Mouse (Mus musculus) Patski (cell line): ENCODE measurements at regions not wholly inside any gene's neighbourhood (a gene's known extent, or its start where the extent isn't known, plus 50 kb on each side); places are given as distances from the start of the nearest gene placed in this dataset.
A peak's percentile ranks its signal among the peaks of the same experiment; 100 is the strongest.

Source experiments
- ATAC-seq: fragments of 100-300 bp; one replicate; pipeline ENCODE4 v1.8.0; 2021
- CTCF ChIA-PET: fragments of 350-600 bp; sonication (Branson Sonifier 250); formaldehyde crosslinking; loops from one replicate; lab custom pipeline; 2022; ENCODE audit warnings: inconsistent platforms; lab: Charles Lee
- POLR2A ChIA-PET: fragments of 350-600 bp; sonication (Branson Sonifier 250); formaldehyde crosslinking; loops from one replicate; lab custom pipeline; 2022; ENCODE audit warnings: antibody characterized with exemption, inconsistent platforms; lab: Charles Lee
- DNase-seq: peaks from one replicate; pipeline ENCODE4 v3.0.0-alpha.2; 2011; ENCODE audit warnings: low read depth, low spot score
- H3K27me3 ChIP-seq: fragments of 371-371 bp; one replicate; pipeline ENCODE4 v1.5.1; 2021
- CTCF ChIP-seq: fragments of 100-300 bp; IDR thresholded peaks from one replicate; pipeline ENCODE4 v1.5.1; 2021
- in situ Hi-C: fragments of 300-500 bp; cut with MboI; formaldehyde crosslinking; loops from 3 replicates; pipeline ENCODE4 v1.11.1; 2018; ENCODE audit warnings: low pct_unique_long_range_greater_than_20kb, mixed read lengths

GRCm38 (mm10) chr12:71481371-71481770 is 171.7 kb downstream of the Dact1 start:
- ChIA-PET POLR2A (no interaction called here), CTCF (no interaction called here)
- DNase-seq (no peak), ATAC-seq (no peak)
- in situ Hi-C loops, result no loop called here
- TF ChIP-seq CTCF, result no peak
- H3K27me3 ChIP-seq, result no peaks in the 10 kb centered on the region

GRCm38 (mm10) chr12:71481899-71482593 is 172.4 kb downstream of the Dact1 start:
- DNase-seq (no peak), ATAC-seq (no peak)
- H3K27me3 ChIP-seq, result no peaks in the 10 kb centered on the region
- ChIA-PET POLR2A (no interaction called here), CTCF (interaction anchor here (0.9 kb wide), 1 partner anchor 9 kb away, joined by 3 read pairs; no protein-coding TSS in a partner anchor)
- TF ChIP-seq CTCF, result no peak
- in situ Hi-C loops, result no loop called here

- H3K27me3 ChIP-seq, result no peaks in the 10 kb centered on the region
- DNase-seq, result no peak
- POLR2A ChIA-PET, result no interaction called here
- in situ Hi-C loops, result no loop called here
- ATAC-seq, result no peak
- CTCF ChIA-PET, result interaction anchor here (0.9 kb wide), 1 partner anchor 9 kb away, joined by 3 read pairs; no protein-coding TSS in a partner anchor
- no peak for TF ChIP-seq CTCF
Observed at GRCm38 (mm10) chr12:71482619-71483018, 172.9 kb downstream of the Dact1 start.

GRCm38 (mm10) chr12:71483536-71484165 is 174.0 kb downstream of the Dact1 start:
- no peaks in the 10 kb centered on the region for H3K27me3 ChIP-seq
- ATAC-seq (no peak), DNase-seq (no peak)
- ChIA-PET POLR2A (no interaction called here), CTCF (no interaction called here)
- in situ Hi-C loops, result no loop called here
- TF ChIP-seq CTCF, result no peak

- TF ChIP-seq CTCF, result no peak
- ChIA-PET CTCF (no interaction called here), POLR2A (no interaction called here)
- no peaks in the 10 kb centered on the region for H3K27me3 ChIP-seq
- ATAC-seq, result no peak
- in situ Hi-C loops, result no loop called here
- DNase-seq, result no peak
Observed at GRCm38 (mm10) chr12:71484286-71484685, 174.6 kb downstream of the Dact1 start.

GRCm38 (mm10) chr12:71486078-71486477 is 176.4 kb downstream of the Dact1 start:
- no peaks in the 10 kb centered on the region for H3K27me3 ChIP-seq
- ChIA-PET POLR2A (no interaction called here), CTCF (no interaction called here)
- TF ChIP-seq CTCF, result no peak
- in situ Hi-C loops, result no loop called here
- ATAC-seq (no peak), DNase-seq (no peak)

GRCm38 (mm10) chr12:71487591-71488435 is 178.1 kb downstream of the Dact1 start:
- ChIA-PET POLR2A (no interaction called here), CTCF (interaction anchor here (1.5 kb wide), 1 partner anchor 15 kb away, joined by 3 read pairs; no protein-coding TSS in a partner anchor)
- in situ Hi-C loops, result no loop called here
- no peak for TF ChIP-seq CTCF
- no peaks in the 10 kb centered on the region for H3K27me3 ChIP-seq
- DNase-seq (no peak), ATAC-seq (peak; percentile 54)

- DNase-seq, result no peak
- ATAC-seq, result no peak
- no peak for TF ChIP-seq CTCF
- in situ Hi-C loops, result no loop called here
- ChIA-PET CTCF (no interaction called here), POLR2A (interaction anchor here (0.6 kb wide), 1 partner anchor 28 kb away, joined by 3 read pairs; no protein-coding TSS in a partner anchor)
- H3K27me3 ChIP-seq, result no peaks in the 10 kb centered on the region
Observed at GRCm38 (mm10) chr12:71489295-71489694, 179.6 kb downstream of the Dact1 start.

GRCm38 (mm10) chr12:71494803-71495293 is 185.2 kb downstream of the Dact1 start:
- no peak for ATAC-seq
- DNase-seq, result no peak
- H3K27me3 ChIP-seq, result no peaks in the 10 kb centered on the region
- TF ChIP-seq CTCF, result no peak
- ChIA-PET POLR2A (no interaction called here), CTCF (no interaction called here)
- in situ Hi-C loops, result no loop called here

GRCm38 (mm10) chr12:71498246-71499029 is 188.8 kb downstream of the Dact1 start:
- DNase-seq (no peak), ATAC-seq (no peak)
- CTCF ChIA-PET, result no interaction called here
- POLR2A ChIA-PET, result interaction anchor here (0.6 kb wide), 1 partner anchor 37 kb away, joined by 3 read pairs; no protein-coding TSS in a partner anchor
- no peak for TF ChIP-seq CTCF
- in situ Hi-C loops, result no loop called here
- H3K27me3 ChIP-seq, result no peaks in the 10 kb centered on the region
